Mouse (Mus musculus) embryonic facial prominence, embryonic 14.5 days (tissue): ENCODE results near the gene Fam107b. TPM values are rescaled to one million over a fixed set of nuclear protein-coding genes. Genes with fewer than 3 reads are reported as not detected.

Source experiments
- ATAC-seq: fragments of 200-750 bp; cut with Nextera tagmentation; 2 replicates; pipeline ENCODE4 v1.8.0; 2017; ENCODE audit warnings: low read depth, moderate number of reproducible peaks, moderate TSS enrichment
- DNase-seq: peaks from one replicate; pipeline ENCODE4 v3.0.0-alpha.2; 2015; ENCODE audit warnings: low spot score
- H3K27ac ChIP-seq: fragments of 300-500 bp; sonication (generic); replicated peaks from 2 replicates; pipeline ENCODE4 v1.5.1; 2014; ENCODE audit warnings: low read depth, mild to moderate bottlenecking, low read length, moderate library complexity
- H3K27me3 ChIP-seq: fragments of 300-500 bp; sonication (generic); replicated peaks from 2 replicates; pipeline ENCODE4 v1.6.1; 2014; ENCODE audit warnings: low read length; ENCODE audit not compliant: control insufficient read depth, insufficient read depth
- H3K36me3 ChIP-seq: fragments of 300-500 bp; sonication (generic); 2 replicates; pipeline ENCODE4 v1.6.1; 2014; ENCODE audit warnings: low read length, mixed read lengths; ENCODE audit not compliant: control insufficient read depth, insufficient read depth
- H3K4me1 ChIP-seq: fragments of 300-500 bp; sonication (generic); 2 replicates; pipeline ENCODE4 v1.6.1; 2014; ENCODE audit warnings: antibody characterized with exemption, low read length; ENCODE audit not compliant: control insufficient read depth, insufficient read depth
- H3K4me2 ChIP-seq: fragments of 300-500 bp; sonication (generic); 2 replicates; pipeline ENCODE4 v1.6.1; 2014; ENCODE audit warnings: low read depth, mild to moderate bottlenecking, low read length, moderate library complexity, mixed read lengths
- H3K4me3 ChIP-seq: fragments of 300-500 bp; sonication (generic); 2 replicates; pipeline ENCODE4 v1.5.1; 2014; ENCODE audit warnings: low read depth, mild to moderate bottlenecking, low read length
- H3K9ac ChIP-seq: fragments of 300-500 bp; sonication (generic); 2 replicates; pipeline ENCODE4 v1.6.1; 2014; ENCODE audit warnings: low read depth, mild to moderate bottlenecking, low read length, moderate library complexity, mixed read lengths
- H3K9me3 ChIP-seq: fragments of 300-500 bp; sonication (generic); 2 replicates; pipeline ENCODE4 v1.6.1; 2016; ENCODE audit warnings: low read length; ENCODE audit not compliant: control insufficient read depth
- WGBS: fragments of 180-500 bp; shearing (Covaris S2); extraction: QIAGEN DNeasy Blood & Tissue Kit; methylation state at CpG from one replicate; pipeline ENCODE4 v1.1.7; 2014; 5-methylcytosine and 5-hydroxymethylcytosine counted together
- polyA plus RNA-seq: library from polyadenylated mRNA; unstranded; fragments of >200 nt; fragmentation: Nextera tagmentation; extraction: Ambion mirVana; gene quantifications from 2 replicates; pipeline ENCODE4 v1.2.1, GENCODE M21; 2014

Gene Fam107b
- polyA plus RNA-seq, 1 experiment from 2014 or later, result 40.4 TPM

DNA sequence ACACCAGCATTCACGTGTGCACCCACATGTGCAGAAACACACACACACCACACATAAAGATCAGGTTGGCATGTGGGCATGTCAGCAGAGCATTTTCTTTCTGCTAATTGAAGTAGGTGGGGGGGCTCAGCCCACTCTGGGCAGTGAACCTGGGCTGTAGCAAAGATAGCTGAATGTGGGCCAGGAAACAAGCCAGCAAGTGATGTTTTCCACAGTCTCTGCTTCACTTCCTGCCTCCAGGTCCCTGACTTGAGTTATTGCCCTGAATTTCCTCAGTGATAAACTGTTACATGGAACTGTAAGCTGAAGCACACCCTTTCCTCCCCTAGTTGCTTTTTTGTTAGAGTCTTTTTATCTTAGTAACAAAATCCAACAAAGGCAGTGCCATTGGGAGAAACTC is 6.1 kb downstream of the Fam107b start:
- DNase-seq (no peak), ATAC-seq (no peak)
- Histone ChIP-seq H3K9ac (no peak overlapping the region), H3K36me3 (no peaks in the 10 kb centered on the region), H3K4me1 (no peaks in the 10 kb centered on the region), H3K27ac (no peak overlapping the region), H3K27me3 (no peaks in the 10 kb centered on the region), H3K9me3 (no peaks in the 10 kb centered on the region), H3K4me2 (no peak overlapping the region), H3K4me3 (no peak overlapping the region)
- WGBS, result 100% methylated on average over 1 of the region's 1 CpGs

DNA sequence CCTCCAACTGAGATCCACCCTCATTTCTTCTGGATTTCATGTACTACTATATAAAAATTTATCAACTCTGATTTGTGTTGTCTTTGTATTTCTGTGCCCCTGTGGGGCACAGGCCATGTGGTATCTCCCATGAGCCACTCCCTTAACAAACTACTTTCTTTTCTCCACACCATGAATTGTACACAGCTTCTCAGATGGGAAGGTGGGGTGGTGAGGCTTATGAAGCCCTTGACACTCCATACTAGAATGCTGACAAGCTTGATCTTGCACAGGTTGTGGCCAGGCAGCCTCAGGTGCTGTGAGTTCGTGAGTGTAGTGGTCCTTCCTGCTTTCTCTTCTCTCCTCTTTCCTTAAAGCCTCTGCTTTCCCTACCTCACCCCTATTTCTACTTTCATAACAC is 6.9 kb downstream of the Fam107b start:
- Histone ChIP-seq H3K4me1 (no peaks in the 10 kb centered on the region), H3K9ac (no peak overlapping the region)
- 77% methylated on average over 1 of the region's 1 CpGs for WGBS

DNA sequence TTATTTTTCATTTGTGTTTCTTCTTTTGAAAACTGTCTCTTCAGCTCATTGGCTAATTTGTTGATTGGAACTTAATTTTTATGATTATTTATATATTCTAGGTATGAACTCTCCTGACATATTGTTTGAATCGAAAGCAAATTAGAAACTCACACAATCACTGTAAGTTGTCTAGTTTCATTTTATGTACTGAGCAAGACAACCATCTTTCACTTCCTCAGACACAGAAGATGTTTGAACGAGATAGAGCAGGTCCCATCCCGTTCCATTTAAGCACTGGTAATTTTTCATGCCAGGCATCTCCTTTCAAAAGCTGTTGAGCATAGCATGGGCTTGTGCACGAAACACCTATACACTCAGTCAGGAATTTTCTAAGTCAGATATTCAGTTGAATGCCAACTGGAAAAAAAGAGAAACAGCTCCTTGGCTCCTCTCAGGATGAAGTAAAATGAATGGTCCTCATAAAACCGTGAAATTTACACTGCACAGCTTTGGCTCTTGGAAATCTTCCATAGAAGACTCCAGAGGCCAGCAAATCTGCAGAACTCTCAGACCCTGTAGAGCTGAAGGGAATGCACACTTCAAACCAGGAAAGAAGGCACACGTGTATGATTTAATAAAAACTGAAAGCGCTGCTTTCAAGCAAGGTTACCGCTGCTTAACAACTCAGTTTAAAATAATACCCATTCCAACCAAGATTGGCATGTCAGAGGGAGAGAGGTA is 8.1 kb downstream of the Fam107b start:
- Histone ChIP-seq H3K9ac (no peak overlapping the region), H3K4me2 (no peak overlapping the region), H3K9me3 (no peaks in the 10 kb centered on the region), H3K36me3 (no peaks in the 10 kb centered on the region), H3K4me3 (no peak overlapping the region), H3K27me3 (no peaks in the 10 kb centered on the region), H3K27ac (0 out of 2 replicates have a peak overlapping the region, but pooled peaks have one; percentile 2), H3K4me1 (no peaks in the 10 kb centered on the region)
- ATAC-seq, result no peak
- WGBS, result 53% methylated on average over 8 of the region's 8 CpGs
- peak; percentile 70 for DNase-seq

More for the DNA sequence above, 6.9 kb downstream of the Fam107b start:
- no peak for DNase-seq
- Histone ChIP-seq H3K36me3 (no peaks in the 10 kb centered on the region), H3K9me3 (no peaks in the 10 kb centered on the region), H3K4me3 (no peak overlapping the region), H3K27me3 (no peaks in the 10 kb centered on the region), H3K27ac (no peak overlapping the region), H3K4me2 (no peak overlapping the region)
- no peak for ATAC-seq

DNA sequence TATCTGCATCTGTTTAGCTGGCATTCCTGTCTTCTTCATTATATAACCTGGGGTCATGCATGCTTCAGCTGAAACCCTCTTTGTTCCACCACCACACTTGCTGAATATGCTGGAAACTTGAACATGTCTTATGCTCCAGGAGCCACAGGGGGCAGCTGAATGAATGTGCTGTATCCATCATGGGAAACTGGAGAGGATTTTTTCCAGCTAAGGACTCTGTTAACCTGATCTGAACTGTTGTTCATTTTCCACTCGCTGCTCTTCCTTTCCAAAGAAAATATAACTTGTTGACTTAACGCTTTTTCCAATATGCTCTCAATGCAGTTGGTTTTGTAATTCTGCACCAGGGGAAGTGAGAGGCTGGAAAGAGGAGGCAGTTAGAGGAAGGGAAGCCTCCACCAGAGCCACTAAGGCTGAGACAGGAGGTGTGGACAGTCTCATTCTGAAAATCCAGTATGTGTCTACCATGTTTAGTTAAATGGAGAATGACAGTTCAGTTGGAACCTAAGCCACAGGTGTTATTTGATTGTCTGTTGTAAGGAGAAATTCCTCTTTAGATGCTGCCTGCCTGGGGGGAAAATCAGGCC is 9.1 kb downstream of the Fam107b start:
- H3K9me3 ChIP-seq, result no peaks in the 10 kb centered on the region
- no peaks in the 10 kb centered on the region for H3K27me3 ChIP-seq
- no peaks in the 10 kb centered on the region for H3K4me1 ChIP-seq
- 60% methylated on average over 2 of the region's 2 CpGs for WGBS
- no peak overlapping the region for H3K9ac ChIP-seq
- no peak overlapping the region for H3K4me3 ChIP-seq
- ATAC-seq (no peak), DNase-seq (peak; percentile 75)
- 0 out of 2 replicates have a peak overlapping the region, but pooled peaks have one; percentile 16 for H3K27ac ChIP-seq
- no peak overlapping the region for H3K4me2 ChIP-seq
- H3K36me3 ChIP-seq, result no peaks in the 10 kb centered on the region

DNA sequence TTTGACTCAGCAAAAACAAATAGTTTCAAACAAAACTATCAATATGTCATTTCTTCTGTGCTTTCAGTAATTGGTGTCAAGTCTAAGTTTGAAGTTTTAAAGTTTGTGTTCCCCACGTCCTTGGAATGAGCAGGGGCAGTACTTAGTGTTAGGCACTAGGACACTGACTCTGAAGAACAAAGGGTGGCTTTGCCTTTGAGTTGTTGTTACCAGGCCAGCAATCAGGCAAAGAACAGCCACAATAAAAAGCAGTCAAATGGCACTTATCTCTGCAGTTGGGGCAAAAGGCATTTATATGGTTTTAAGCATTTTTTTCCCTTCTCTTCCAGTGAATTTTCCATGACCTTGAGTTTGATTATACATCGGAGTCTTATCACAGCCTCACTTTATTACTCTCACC is 12.5 kb downstream of the Fam107b start:
- Histone ChIP-seq H3K9me3 (no peaks in the 10 kb centered on the region), H3K4me2 (no peak overlapping the region), H3K36me3 (no peaks in the 10 kb centered on the region), H3K4me3 (no peak overlapping the region), H3K9ac (no peak overlapping the region), H3K27me3 (no peaks in the 10 kb centered on the region), H3K4me1 (no peaks in the 10 kb centered on the region), H3K27ac (no peak overlapping the region)
- 81% methylated on average over 2 of the region's 2 CpGs for whole genome bisulfite sequencing
- DNase-seq (no peak), ATAC-seq (no peak)

DNA sequence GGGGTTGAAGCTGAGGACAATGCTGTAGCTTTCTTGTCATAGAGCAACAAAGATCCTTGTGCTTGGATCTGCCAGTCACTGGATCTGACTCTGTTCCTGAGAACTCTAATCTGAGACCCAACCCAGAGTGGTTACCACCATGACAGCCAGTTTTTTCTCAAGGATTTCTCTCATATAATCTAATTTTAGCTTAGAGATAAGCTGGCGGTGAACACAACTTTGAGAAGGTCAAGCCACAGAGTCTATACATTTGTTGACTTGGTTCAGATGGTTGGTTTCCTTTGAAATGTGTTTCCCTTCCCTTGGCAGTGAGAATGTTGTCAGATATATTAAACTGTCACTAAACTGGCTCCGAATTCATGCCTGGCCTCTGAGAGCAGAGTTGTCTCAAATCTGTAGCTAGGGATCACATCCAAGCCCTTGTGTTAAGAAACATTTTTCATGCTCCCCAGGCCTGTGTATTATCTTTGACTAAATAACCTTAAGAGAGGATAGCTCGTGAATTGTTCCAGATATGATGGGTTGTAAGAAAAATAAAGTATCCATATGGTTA is 15.0 kb downstream of the Fam107b start:
- no peak for ATAC-seq
- H3K4me2 ChIP-seq, result no peak overlapping the region
- WGBS, result 80% methylated on average over 3 of the region's 3 CpGs
- H3K36me3 ChIP-seq, result no peaks in the 10 kb centered on the region
- H3K4me1 ChIP-seq, result no peaks in the 10 kb centered on the region
- H3K27ac ChIP-seq, result no peak overlapping the region
- no peak overlapping the region for H3K4me3 ChIP-seq
- H3K27me3 ChIP-seq, result no peaks in the 10 kb centered on the region
- no peaks in the 10 kb centered on the region for H3K9me3 ChIP-seq
- H3K9ac ChIP-seq, result no peak overlapping the region
- no peak for DNase-seq

DNA sequence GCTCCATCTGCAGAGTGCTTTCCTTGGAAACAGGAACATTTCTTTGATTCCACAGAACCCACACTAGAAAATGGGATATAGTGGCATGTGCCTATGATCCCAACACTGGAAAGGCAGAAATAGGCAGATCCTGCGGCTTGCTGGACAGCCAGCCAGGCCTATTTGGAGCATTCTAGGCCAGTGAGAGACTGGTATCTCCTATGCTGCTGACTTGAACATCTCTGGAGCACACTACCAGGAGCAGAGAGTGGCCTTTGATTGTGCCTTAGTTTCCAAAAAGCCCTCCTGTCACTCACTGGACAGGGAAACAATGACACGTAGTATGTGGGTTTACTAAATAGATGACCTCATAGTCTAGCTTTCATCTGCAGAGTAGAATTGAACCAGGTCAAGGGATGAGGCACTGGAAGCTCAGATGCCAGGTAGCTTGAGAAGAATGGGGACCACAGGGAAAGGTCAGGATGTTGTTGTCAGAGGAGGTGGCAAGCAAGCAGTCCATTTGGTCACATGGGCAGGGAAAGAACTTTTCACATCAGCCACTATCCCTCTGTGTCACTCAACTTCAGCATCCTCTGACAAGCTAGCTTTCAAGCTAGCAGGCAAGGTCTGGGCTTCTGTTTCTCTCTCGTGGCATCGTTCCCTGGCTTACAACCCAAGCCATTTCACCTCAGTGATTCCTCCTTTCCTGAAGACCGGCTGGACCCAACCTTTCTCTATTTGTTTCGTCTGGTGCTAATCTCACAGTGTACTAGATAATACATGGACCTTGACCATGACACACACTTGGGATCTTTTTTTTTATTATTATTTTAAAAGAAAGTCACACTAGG is 20.0 kb downstream of the Fam107b start:
- no peak overlapping the region for H3K27ac ChIP-seq
- no peak overlapping the region for H3K9ac ChIP-seq
- H3K36me3 ChIP-seq, result no peaks in the 10 kb centered on the region
- no peak overlapping the region for H3K4me2 ChIP-seq
- H3K9me3 ChIP-seq, result no peaks in the 10 kb centered on the region
- H3K4me1 ChIP-seq, result no peaks in the 10 kb centered on the region
- WGBS, result 91% methylated on average over 6 of the region's 6 CpGs
- no peak for ATAC-seq
- H3K4me3 ChIP-seq, result no peak overlapping the region
- no peak for DNase-seq
- H3K27me3 ChIP-seq, result no peaks in the 10 kb centered on the region

DNA sequence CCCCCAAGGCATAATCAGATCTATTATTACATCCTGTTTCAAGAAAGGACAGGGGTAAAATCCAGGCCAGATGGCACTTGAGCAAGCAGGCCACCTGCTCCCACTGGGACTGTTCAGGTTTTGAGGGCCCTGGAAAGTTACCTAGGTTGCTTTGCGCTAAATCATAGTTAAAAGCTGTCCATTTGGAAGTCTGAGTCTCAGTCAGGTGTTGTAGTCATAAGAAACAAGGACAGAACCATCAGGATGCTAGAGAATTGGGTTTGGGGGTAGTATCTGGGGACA is 20.6 kb downstream of the Fam107b start:
- 92% methylated on average over 1 of the region's 1 CpGs for WGBS
- Histone ChIP-seq H3K4me2 (no peak overlapping the region), H3K27me3 (no peaks in the 10 kb centered on the region), H3K9ac (no peak overlapping the region), H3K27ac (no peak overlapping the region), H3K9me3 (no peaks in the 10 kb centered on the region), H3K4me1 (no peaks in the 10 kb centered on the region), H3K36me3 (no peaks in the 10 kb centered on the region), H3K4me3 (no peak overlapping the region)
- ATAC-seq, result no peak
- DNase-seq, result no peak
